Mouse (Mus musculus) liver (tissue): ENCODE data around the gene Pde10a.
A peak's percentile ranks its signal among the peaks of the same experiment; 100 is the strongest.

Experiments used
- DNase-seq: peaks from one replicate; pipeline ENCODE4 v3.0.0-alpha.2; 2020; ENCODE audit warnings: mixed read lengths

Gene Pde10a

GRCm38 (mm10) chr17:8851846-8852245 is 326.7 kb downstream of the Pde10a start:
- no peak for DNase-seq

GRCm38 (mm10) chr17:8856430-8857371 is 331.5 kb downstream of the Pde10a start:
- DNase-seq, result peak; percentile 89

GRCm38 (mm10) chr17:8858636-8859421 is 333.7 kb downstream of the Pde10a start:
- DNase-seq, result no peak

GRCm38 (mm10) chr17:8859489-8859888 is 334.3 kb downstream of the Pde10a start:
- DNase-seq, result no peak

- DNase-seq, result no peak
These were observed 339.7 kb downstream of the Pde10a start for GRCm38 (mm10) chr17:8864638-8865497.

GRCm38 (mm10) chr17:8867331-8868237 is 342.4 kb downstream of the Pde10a start:
- DNase-seq, result peak; percentile 31

GRCm38 (mm10) chr17:8869287-8869686 is 344.1 kb downstream of the Pde10a start:
- DNase-seq, result no peak

GRCm38 (mm10) chr17:8870848-8871247 is 345.7 kb downstream of the Pde10a start:
- no peak for DNase-seq

- no peak for DNase-seq
These were observed 346.2 kb downstream of the Pde10a start for GRCm38 (mm10) chr17:8871396-8871795.

GRCm38 (mm10) chr17:8871997-8872593 is 346.9 kb downstream of the Pde10a start:
- no peak for DNase-seq

GRCm38 (mm10) chr17:8872611-8873010 is 347.4 kb downstream of the Pde10a start:
- no peak for DNase-seq

GRCm38 (mm10) chr17:8878056-8878455 is 352.9 kb downstream of the Pde10a start:
- DNase-seq, result no peak

GRCm38 (mm10) chr17:8881711-8882110 is 356.5 kb downstream of the Pde10a start:
- DNase-seq, result no peak

- DNase-seq, result no peak
These were observed 359.5 kb downstream of the Pde10a start for GRCm38 (mm10) chr17:8884691-8885090.

GRCm38 (mm10) chr17:8885830-8886229 is 360.7 kb downstream of the Pde10a start:
- no peak for DNase-seq

- DNase-seq, result no peak
These were observed 362.9 kb downstream of the Pde10a start for GRCm38 (mm10) chr17:8888105-8888504.

GRCm38 (mm10) chr17:8888639-8889038 is 363.5 kb downstream of the Pde10a start:
- DNase-seq, result no peak

- DNase-seq, result no peak
These were observed 367.2 kb downstream of the Pde10a start for GRCm38 (mm10) chr17:8892193-8892985.

GRCm38 (mm10) chr17:8895991-8896390 is 370.8 kb downstream of the Pde10a start:
- no peak for DNase-seq

GRCm38 (mm10) chr17:8897749-8898148 is 372.6 kb downstream of the Pde10a start:
- no peak for DNase-seq
